Mouse (Mus musculus) embryonic fibroblast, embryonic 13.5 days (primary cell): ENCODE data around the gene Adipor2. TPM values are rescaled to one million over a fixed set of nuclear protein-coding genes. Genes with fewer than 3 reads are reported as not detected.

Experiments
- H3K27ac ChIP-seq: 2 replicates; pipeline ENCODE4 v1.5.1; 2012; ENCODE audit warnings: low read length, control low read depth, inconsistent platforms; ENCODE audit not compliant: insufficient read depth
- H3K4me1 ChIP-seq: 2 replicates; pipeline ENCODE4 v1.6.1; 2011; ENCODE audit warnings: low read length; ENCODE audit not compliant: control insufficient read depth, insufficient read depth
- H3K4me3 ChIP-seq: 2 replicates; pipeline ENCODE4 v1.5.1; 2011; ENCODE audit warnings: mild to moderate bottlenecking, control low read depth, low read length; ENCODE audit not compliant: insufficient read depth
- CTCF ChIP-seq: IDR thresholded peaks from 2 replicates; pipeline ENCODE4 v1.5.1; 2011; ENCODE audit warnings: mild to moderate bottlenecking, control low read depth, low read length, moderate library complexity, borderline replicate concordance; ENCODE audit not compliant: insufficient read depth
- POLR2A ChIP-seq: IDR thresholded peaks from 2 replicates; pipeline ENCODE4 v1.6.1; 2011; ENCODE audit warnings: low read depth, mild to moderate bottlenecking, control low read depth, low read length, moderate library complexity
- polyA plus RNA-seq: library from polyadenylated mRNA; stranded (reverse); fragments of >200 nt; gene quantifications from 2 replicates; pipeline ENCODE4 v1.2.4, GENCODE M21; 2011; ENCODE audit warnings: low read depth; ENCODE audit not compliant: missing spikeins, insufficient read length

Gene Adipor2
- polyA plus RNA-seq, 1 experiment, result 42.8 TPM

DNA sequence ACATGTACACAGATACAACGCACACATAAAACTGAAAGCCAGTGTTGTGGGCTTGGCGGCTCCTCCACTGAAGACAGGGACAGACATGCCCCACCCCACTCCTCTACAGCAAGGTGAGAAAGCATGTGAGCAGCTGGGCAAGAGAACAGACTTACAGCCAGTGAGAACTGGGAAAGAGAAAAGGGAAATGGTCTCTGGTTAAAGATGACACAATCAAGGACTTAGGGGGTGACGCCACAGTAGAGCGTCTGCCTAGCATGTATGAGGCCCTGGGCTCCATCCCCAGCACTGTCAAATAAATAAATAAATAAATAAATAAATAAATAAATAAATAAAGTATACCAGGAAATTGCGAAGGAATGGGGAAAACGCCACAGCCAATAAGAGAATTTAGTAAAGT is 114.2 kb downstream of the Adipor2 start:
- Histone ChIP-seq H3K4me3 (no peak overlapping the region), H3K4me1 (no peaks in the 10 kb centered on the region), H3K27ac (no peak overlapping the region)
- TF ChIP-seq POLR2A (no peak), CTCF (no peak)

Other genes starting within 250 kb of the Adipor2 start
- gene Dcp1b, start 242.5 kb downstream of the Adipor2 start, polyA plus RNA-seq, result 4.4 and 8.2 TPM in 2 replicates
- 39.2 and 40.7 TPM in 2 replicates for gene Cacna1c, start 221.3 kb downstream of the Adipor2 start, polyA plus RNA-seq
- not detected in 2 replicates for gene Cacna2d4, start 181.2 kb downstream of the Adipor2 start, polyA plus RNA-seq
- gene Lrtm2, start 86.9 kb downstream of the Adipor2 start, polyA plus RNA-seq, result not detected in 2 replicates
- 19.3 and 21.5 TPM in 2 replicates for gene Fbxl14, start 62.0 kb upstream of the Adipor2 start, polyA plus RNA-seq
- 3.9 and 4.0 TPM in 2 replicates for gene Wnt5b, start 126.6 kb upstream of the Adipor2 start, polyA plus RNA-seq